Mouse (Mus musculus) lung, postnatal 0 days (tissue): ENCODE measurements around the gene Smco3. TPM values are rescaled to one million over a fixed set of nuclear protein-coding genes. Genes with fewer than 3 reads are reported as not detected.

Source experiments
- ATAC-seq: fragments of 200-750 bp; cut with Nextera tagmentation; 2 replicates; pipeline ENCODE4 v1.8.0; 2017; ENCODE audit warnings: moderate library complexity
- DNase-seq: peaks from one replicate; pipeline ENCODE4 v3.0.0-alpha.2; 2016; ENCODE audit warnings: low spot score
- H3K27ac ChIP-seq: fragments of 300-500 bp; sonication (generic); 2 replicates; pipeline ENCODE4 v1.5.1; 2014; ENCODE audit warnings: antibody characterized with exemption, mild to moderate bottlenecking, low read length, mixed read lengths
- H3K27me3 ChIP-seq: fragments of 300-500 bp; sonication (generic); replicated peaks from 2 replicates; pipeline ENCODE4 v1.6.1; 2014; ENCODE audit warnings: low read length, mixed read lengths; ENCODE audit not compliant: insufficient read depth
- H3K36me3 ChIP-seq: fragments of 300-500 bp; sonication (generic); 2 replicates; pipeline ENCODE4 v1.6.1; 2014; ENCODE audit warnings: low read length, mixed read lengths; ENCODE audit not compliant: insufficient read depth
- H3K4me1 ChIP-seq: fragments of 300-500 bp; sonication (generic); 2 replicates; pipeline ENCODE4 v1.6.1; 2014; ENCODE audit warnings: antibody characterized with exemption, low read depth, low read length, mixed read lengths; ENCODE audit not compliant: insufficient read depth
- H3K4me2 ChIP-seq: fragments of 300-500 bp; sonication (generic); replicated peaks from 2 replicates; pipeline ENCODE4 v1.6.1; 2014; ENCODE audit warnings: low read depth, mild to moderate bottlenecking, low read length, moderate library complexity, mixed read lengths
- H3K4me3 ChIP-seq: fragments of 300-500 bp; sonication (generic); 2 replicates; pipeline ENCODE4 v1.5.1; 2014; ENCODE audit warnings: low read depth, low read length
- H3K9ac ChIP-seq: fragments of 300-500 bp; sonication (generic); replicated peaks from 2 replicates; pipeline ENCODE4 v1.6.1; 2014; ENCODE audit warnings: low read depth, mild to moderate bottlenecking
- H3K9me3 ChIP-seq: fragments of 300-500 bp; sonication (generic); 2 replicates; pipeline ENCODE4 v1.6.1; 2016; ENCODE audit warnings: low read length, mixed read lengths
- CTCF ChIP-seq: IDR thresholded peaks from 2 replicates; pipeline ENCODE4 v1.5.1; 2016; ENCODE audit warnings: antibody characterized with exemption, mild to moderate bottlenecking
- EP300 ChIP-seq: IDR thresholded peaks from 2 replicates; pipeline ENCODE4 v1.6.1; 2016; ENCODE audit warnings: antibody characterized with exemption, mild to moderate bottlenecking, control low read depth
- WGBS: fragments of 180-500 bp; shearing (Covaris S2); extraction: QIAGEN DNeasy Blood & Tissue Kit; methylation state at CpG from one replicate; pipeline ENCODE4 v1.1.7; 2014; 5-methylcytosine and 5-hydroxymethylcytosine counted together
- polyA plus RNA-seq: library from polyadenylated mRNA; unstranded; fragments of >200 nt; fragmentation: Nextera tagmentation; extraction: Ambion mirVana; gene quantifications from 2 replicates; pipeline ENCODE4 v1.2.1, GENCODE M21; 2015

Gene Smco3
- polyA plus RNA-seq, 1 experiment from 2014 or later = 2.3 TPM

- no peak overlapping the region for H3K4me3 ChIP-seq
- DNase-seq (no peak), ATAC-seq (no peak)
- no peaks in the 10 kb centered on the region for H3K27me3 ChIP-seq
- H3K4me2 ChIP-seq = no peak overlapping the region
- no peaks in the 10 kb centered on the region for H3K9me3 ChIP-seq
- WGBS = 66% methylated on average over 5 of the region's 5 CpGs
- TF ChIP-seq CTCF = no peak
- no peak for TF ChIP-seq EP300
- H3K27ac ChIP-seq = no peak overlapping the region
- H3K9ac ChIP-seq = no peak overlapping the region
- H3K36me3 ChIP-seq = no peaks in the 10 kb centered on the region
- H3K4me1 ChIP-seq = no peaks in the 10 kb centered on the region
Measured at GRCm38 (mm10) chr6:136845706-136846480, 10.6 kb upstream of the Smco3 start.

DNA sequence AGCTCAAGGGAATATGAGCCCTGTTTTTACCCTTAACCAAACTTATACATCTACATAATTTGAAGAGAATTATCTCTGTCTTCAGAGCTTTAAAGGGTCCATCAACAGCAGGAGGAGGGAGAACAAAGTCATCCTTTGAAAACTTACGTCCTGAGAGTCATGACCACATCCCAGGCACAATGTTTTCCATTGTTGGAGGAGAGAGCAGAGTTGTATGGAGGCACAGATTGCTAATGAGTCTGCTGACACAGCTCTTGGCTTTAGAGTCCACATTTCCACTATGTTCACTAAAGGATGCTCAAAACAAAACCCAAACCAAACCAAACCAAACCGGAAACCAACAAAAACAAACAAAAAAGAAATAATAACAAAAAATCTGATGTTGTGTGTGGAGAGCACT is 9.7 kb upstream of the Smco3 start:
- no peaks in the 10 kb centered on the region for H3K4me1 ChIP-seq
- no peak overlapping the region for H3K4me2 ChIP-seq
- no peak overlapping the region for H3K9ac ChIP-seq
- TF ChIP-seq EP300 (no peak), CTCF (no peak)
- WGBS = 60% methylated on average over 2 of the region's 2 CpGs
- DNase-seq (no peak), ATAC-seq (no peak)
- no peak overlapping the region for H3K4me3 ChIP-seq
- H3K27ac ChIP-seq = no peak overlapping the region
- H3K27me3 ChIP-seq = no peaks in the 10 kb centered on the region
- H3K36me3 ChIP-seq = no peaks in the 10 kb centered on the region
- no peaks in the 10 kb centered on the region for H3K9me3 ChIP-seq

- H3K36me3 ChIP-seq = no peaks in the 10 kb centered on the region
- no peak for ATAC-seq
- H3K9me3 ChIP-seq = no peaks in the 10 kb centered on the region
- 69% methylated on average over 3 of the region's 3 CpGs for WGBS
- no peaks in the 10 kb centered on the region for H3K27me3 ChIP-seq
- no peak overlapping the region for H3K9ac ChIP-seq
- DNase-seq = no peak
- H3K4me2 ChIP-seq = no peak overlapping the region
- no peak for TF ChIP-seq CTCF
- no peak for TF ChIP-seq EP300
- no peak overlapping the region for H3K27ac ChIP-seq
- no peak overlapping the region for H3K4me3 ChIP-seq
- H3K4me1 ChIP-seq = no peaks in the 10 kb centered on the region
Measured at GRCm38 (mm10) chr6:136837323-136837722, 2.1 kb upstream of the Smco3 start.

- H3K4me3 ChIP-seq = no peak overlapping the region
- H3K9ac ChIP-seq = no peak overlapping the region
- DNase-seq = no peak
- no peak overlapping the region for H3K27ac ChIP-seq
- H3K27me3 ChIP-seq = no peaks in the 10 kb centered on the region
- no peaks in the 10 kb centered on the region for H3K36me3 ChIP-seq
- H3K9me3 ChIP-seq = no peaks in the 10 kb centered on the region
- H3K4me1 ChIP-seq = 0 out of 2 replicates have a peak, but pooled peaks cover 4% of the 10 kb centered on the region
- no peak overlapping the region for H3K4me2 ChIP-seq
- no peak for ATAC-seq
- TF ChIP-seq EP300 = no peak
- no peak for TF ChIP-seq CTCF
- WGBS = 54% methylated on average over 5 of the region's 5 CpGs
Measured at GRCm38 (mm10) chr6:136831712-136832111, 3.5 kb downstream of the Smco3 start.

- Histone ChIP-seq H3K9me3 (no peaks in the 10 kb centered on the region), H3K4me3 (peak overlapping the region; percentile 27; the same call in 1 of the 2 replicates), H3K27ac (peak overlapping the region; percentile 60), H3K9ac (no peak overlapping the region), H3K27me3 (no peaks in the 10 kb centered on the region), H3K4me2 (peak overlapping the region; percentile 52), H3K4me1 (0 out of 2 replicates have a peak, but pooled peaks cover 4% of the 10 kb centered on the region), H3K36me3 (peaks cover 14% of the 10 kb centered on the region)
- WGBS = 31% methylated on average over 4 of the region's 4 CpGs
- no peak for DNase-seq
- TF ChIP-seq CTCF (no peak), EP300 (no peak)
- ATAC-seq = no peak
Measured at GRCm38 (mm10) chr6:136828681-136829080, 6.6 kb downstream of the Smco3 start.

GRCm38 (mm10) chr6:136827881-136828561 is 7.2 kb downstream of the Smco3 start, which contains the start of gene Wbp11:
TSS of gene Wbp11 (minus strand) at chr6:136828233.
- peak; percentile 65 for TF ChIP-seq CTCF
- TF ChIP-seq EP300 = peak; percentile 77; the same call in 1 of the 2 replicates
- Histone ChIP-seq H3K4me3 (peak within 1 kb of the TSS; percentile 100), H3K27ac (peak within 1 kb of the TSS; percentile 90), H3K36me3 (peaks cover 14% of the 10 kb centered on the region), H3K27me3 (no peaks in the 10 kb centered on the region), H3K9me3 (no peaks in the 10 kb centered on the region), H3K4me1 (0 out of 2 replicates have a peak, but pooled peaks cover 4% of the 10 kb centered on the region), H3K9ac (peak within 1 kb of the TSS; percentile 99), H3K4me2 (peak within 1 kb of the TSS; percentile 66)
- WGBS = under 1% methylated on average over 37 of the region's 45 CpGs
- DNase-seq (peak; percentile 100), ATAC-seq (peak; percentile 100)
